Mouse (Mus musculus): Measurements from ENCODE around the gene Ric8a.
"Not testable (repeated sequence)": the region's sequence is repeated elsewhere in the genome, so short reads cannot be mapped to it uniquely, and the experiment has no call there.

Gene Ric8a

DNA sequence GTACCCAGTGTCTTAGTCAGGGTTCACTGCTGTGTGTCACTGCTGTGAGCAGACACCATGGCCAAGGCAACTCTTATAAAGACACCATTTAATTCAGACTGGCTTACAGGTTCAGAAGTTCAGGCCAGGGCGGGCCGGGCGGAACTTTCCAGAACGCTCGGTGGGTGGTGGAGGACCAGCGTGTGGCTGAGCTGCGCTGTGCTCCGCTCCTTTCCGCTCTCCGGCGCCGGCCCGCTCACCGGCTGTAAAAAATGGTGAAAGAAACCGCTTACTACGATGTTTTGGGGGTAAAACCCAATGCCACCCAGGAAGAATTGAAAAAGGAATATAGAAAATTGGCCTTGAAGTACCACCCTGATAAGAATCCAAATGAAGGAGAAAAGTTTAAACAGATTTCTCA lies 33.9 kb downstream of the Ric8a start:
- not testable (repeated sequence) for DNase-seq (ENCODE audit: low read depth)

DNA sequence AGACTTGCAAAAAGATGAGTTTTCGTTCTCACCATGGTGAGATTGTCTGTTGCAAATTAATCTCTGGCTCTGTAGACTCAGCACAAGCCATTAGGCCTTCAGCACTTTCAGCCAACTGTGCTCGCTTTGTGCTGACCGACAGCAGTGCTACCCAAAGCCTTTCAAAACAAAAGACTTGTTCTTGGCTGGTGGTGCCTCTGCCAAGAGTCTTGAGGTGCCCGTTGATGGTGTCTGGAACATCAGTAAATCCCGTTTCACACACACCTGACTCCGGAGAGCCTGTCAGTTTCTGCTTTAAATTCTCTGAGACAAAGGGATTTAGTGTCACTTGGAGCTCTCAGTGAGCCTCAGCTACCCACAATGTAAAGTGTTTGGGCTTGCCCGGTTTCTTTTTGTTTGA lies 37.3 kb downstream of the Ric8a start:
- DNase-seq (ENCODE audit: low read depth) = no peak

GRCm38 (mm10) chr7:140894611-140895010 lies 37.9 kb downstream of the Ric8a start:
- no peak for DNase-seq (ENCODE audit: low read depth)

- DNase-seq (ENCODE audit: low read depth) = no peak
Measured at GRCm38 (mm10) chr7:140897863-140898262, 41.1 kb downstream of the Ric8a start.

- DNase-seq (ENCODE audit: low read depth) = no peak
Measured at GRCm38 (mm10) chr7:140899121-140899520, 42.4 kb downstream of the Ric8a start.

GRCm38 (mm10) chr7:140900220-140900619 lies 43.5 kb downstream of the Ric8a start, which contains the start of gene Cox8b:
Cox8b (minus strand) TSS chr7:140900446.
- no peak for DNase-seq (ENCODE audit: low read depth)

- no peak for DNase-seq (ENCODE audit: low read depth)
Measured at GRCm38 (mm10) chr7:140902036-140902875, 45.5 kb downstream of the Ric8a start.

GRCm38 (mm10) chr7:140903212-140903611 lies 46.5 kb downstream of the Ric8a start:
- no peak for DNase-seq (ENCODE audit: low read depth)

GRCm38 (mm10) chr7:140905642-140906081 lies 48.9 kb downstream of the Ric8a start:
- DNase-seq (ENCODE audit: low read depth) = no peak

DNA sequence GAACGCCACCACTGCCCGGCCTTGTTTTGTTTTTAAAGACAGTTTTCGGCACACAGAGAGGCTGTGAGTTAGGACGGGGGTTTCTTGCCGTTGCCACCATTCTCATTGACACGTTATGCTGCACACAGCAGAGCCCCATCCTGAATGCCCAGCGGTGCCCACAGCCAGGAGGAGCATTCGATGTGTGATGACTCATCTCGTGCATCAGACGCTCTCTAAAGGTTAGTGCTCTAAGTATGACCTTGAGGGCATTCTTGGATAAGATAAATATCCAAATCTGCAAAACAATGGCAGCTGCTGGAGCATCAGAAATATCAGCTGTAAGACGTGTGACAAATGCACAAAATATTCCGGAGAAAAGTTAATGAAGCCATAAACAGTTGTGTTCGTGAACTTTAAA lies 50.4 kb downstream of the Ric8a start:
- DNase-seq (ENCODE audit: low read depth) = no peak

- DNase-seq (ENCODE audit: low read depth) = no peak
Measured at GRCm38 (mm10) chr7:140907697-140908096, 50.9 kb downstream of the Ric8a start.

GRCm38 (mm10) chr7:140908181-140908580 lies 51.4 kb downstream of the Ric8a start:
- no peak for DNase-seq (ENCODE audit: low read depth)

DNA sequence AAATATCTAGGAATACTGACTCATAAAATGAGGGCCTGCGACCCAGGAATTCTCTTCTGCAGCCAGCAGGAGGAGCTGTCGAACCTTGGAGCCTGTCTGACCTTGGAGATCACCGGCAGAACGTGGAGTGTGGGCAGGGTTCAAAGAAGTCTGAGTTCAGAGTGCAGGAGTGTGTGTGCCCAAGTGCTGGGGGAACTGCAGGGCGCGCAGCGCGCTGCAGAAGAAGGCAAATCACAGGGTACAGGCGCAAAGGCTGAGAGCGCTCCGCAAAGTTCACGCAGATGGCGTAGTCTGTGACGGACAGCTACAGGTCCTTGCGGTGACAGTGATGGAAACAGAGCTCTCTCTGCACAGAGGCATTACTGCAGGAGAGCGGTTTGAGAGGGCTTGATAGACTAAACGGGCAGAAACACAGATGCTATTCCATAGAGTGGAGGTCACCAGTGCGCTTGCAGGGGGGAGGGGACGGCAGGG lies 51.9 kb downstream of the Ric8a start:
- DNase-seq (ENCODE audit: low read depth) = peak; percentile 37

DNA sequence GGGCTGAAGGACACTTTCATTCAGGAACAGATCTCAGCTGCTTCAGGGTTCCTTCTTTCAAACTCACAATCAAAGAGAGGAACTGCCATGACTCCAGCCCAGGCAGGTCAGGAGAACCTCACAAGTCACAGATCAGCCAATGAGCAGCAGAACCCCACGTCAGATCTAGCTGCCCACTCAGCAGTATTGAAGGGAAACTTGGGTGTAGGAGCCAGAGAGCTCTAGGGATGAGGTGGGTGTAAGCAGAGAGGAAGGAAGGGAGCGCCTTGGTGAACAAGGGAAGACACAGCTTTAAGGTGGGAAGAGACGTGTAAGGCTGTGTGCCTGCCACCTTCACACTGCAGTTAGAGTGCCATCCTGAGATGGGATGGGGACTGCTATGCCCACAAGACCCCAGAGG lies 55.5 kb downstream of the Ric8a start:
- no peak for DNase-seq (ENCODE audit: low read depth)

DNA sequence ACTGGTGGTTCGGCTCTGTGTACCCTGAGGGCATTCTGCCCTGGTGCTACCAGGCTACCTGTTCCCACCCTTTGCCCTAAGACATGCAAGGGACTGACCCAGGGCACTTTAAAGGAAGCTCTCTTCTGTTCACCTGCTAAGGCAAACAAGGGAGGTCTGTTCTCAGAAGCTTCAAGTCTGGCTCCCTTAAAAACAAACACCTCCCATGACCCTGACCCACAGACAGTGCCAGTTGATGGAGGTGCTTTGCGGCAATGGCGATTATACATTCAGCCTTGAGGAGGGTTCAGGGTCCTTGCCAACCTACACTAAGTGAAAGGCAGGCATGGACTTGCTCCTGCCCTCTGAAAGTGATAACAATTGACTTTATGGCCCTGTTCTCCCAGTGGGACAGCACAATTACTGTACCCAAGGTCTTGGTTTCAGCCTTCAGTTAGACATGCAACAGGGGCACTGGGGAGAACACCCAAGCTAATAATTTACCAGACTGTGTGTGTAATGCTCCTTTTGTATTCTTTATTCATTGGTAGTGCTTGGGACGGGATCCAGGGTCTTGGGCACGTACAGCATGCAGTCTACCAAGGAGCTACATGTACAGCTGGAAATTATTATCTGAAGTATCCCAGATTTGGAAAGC lies 56.2 kb downstream of the Ric8a start:
- no peak for DNase-seq (ENCODE audit: low read depth)
